Mouse (Mus musculus): ENCODE data around the gene Tmem126a. TPM values are rescaled to one million over a fixed set of nuclear protein-coding genes. Genes with fewer than 3 reads are reported as not detected.
A peak's percentile ranks its signal among the peaks of the same experiment; 100 is the strongest.

The Tmem126a gene
- 10 to 100 TPM; 90.6 to 97.2 TPM for total RNA-seq (2021)
- long read RNA-seq, experiment 1, transcript Tmem126a-201 (5 exons, 799 nt), result major isoform, 153 of 179 reads
- long read RNA-seq, experiment 1, transcript Tmem126a-202 (5 exons, 756 nt), result minor isoform, 12 of 179 reads
- long read RNA-seq, experiment 1, partial matches to known transcripts, result 8 of 179 reads
- long read RNA-seq, experiment 1, other reads (novel, unspliced or antisense), result 4 of 179 reads
- long read RNA-seq, experiment 2, transcript Tmem126a-202 (5 exons, 756 nt), result minor isoform, 5 of 103 reads
- long read RNA-seq, experiment 2, transcript Tmem126a-201 (5 exons, 799 nt), result major isoform, 91 of 103 reads
- long read RNA-seq, experiment 2, partial matches to known transcripts, result 5 of 103 reads
- long read RNA-seq, experiment 2, other reads (novel, unspliced or antisense), result 1 of 103 reads

DNA sequence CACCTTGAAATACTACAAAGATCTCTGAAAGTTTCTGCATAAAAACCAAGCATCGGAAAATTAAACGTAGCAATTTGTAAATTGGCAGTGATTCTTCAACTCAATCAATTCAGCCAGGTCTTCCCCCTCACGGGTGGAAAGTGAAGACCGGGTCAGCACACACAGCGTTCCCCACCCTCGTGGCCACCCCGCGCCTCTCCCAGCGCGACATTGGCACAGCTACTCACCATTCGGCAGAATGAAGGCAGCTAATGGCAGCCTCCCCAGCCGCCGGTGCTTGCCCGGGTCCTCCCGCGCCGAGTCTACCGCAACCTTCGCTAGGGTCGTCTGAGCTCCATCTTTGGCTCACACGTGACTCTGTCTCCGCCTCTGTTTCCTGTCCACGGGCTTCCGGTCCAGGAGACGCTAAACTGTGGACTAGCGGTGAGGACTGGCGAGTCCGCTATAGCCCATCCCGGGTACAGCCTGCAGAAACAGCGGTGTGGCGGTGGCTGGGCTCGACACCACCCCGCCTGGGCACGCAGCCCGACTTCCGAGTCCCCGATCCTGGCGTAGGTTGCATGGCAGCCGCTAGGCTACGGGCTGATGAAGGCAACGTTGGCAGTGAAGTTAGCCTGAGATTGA, at the start of gene Tmem126a:
Gene Tmem126a, minus strand, starts transcription at position 385 of the 624 bp plus-strand sequence.
- peak; percentile 84 for DNase-seq

DNA sequence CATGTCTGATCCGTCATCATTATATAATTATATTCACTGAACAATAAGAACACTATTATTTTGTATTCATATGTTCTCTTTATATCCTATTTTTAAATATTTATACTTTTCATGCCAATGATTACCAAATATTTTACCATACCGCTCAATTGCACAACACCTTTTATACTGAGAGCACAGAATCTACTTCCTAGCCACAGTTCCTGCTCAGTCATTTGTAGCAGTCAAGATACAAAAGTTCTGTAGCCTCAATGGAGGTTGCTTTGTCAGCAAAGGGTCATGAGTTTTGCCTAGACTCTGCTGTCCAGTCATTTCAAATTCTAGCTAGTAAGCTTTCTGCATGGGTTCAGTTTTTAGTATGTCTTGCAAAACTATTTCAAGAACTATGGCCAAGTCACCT, 25.6 kb upstream of the Tmem126a start:
- DNase-seq, result no peak

DNA sequence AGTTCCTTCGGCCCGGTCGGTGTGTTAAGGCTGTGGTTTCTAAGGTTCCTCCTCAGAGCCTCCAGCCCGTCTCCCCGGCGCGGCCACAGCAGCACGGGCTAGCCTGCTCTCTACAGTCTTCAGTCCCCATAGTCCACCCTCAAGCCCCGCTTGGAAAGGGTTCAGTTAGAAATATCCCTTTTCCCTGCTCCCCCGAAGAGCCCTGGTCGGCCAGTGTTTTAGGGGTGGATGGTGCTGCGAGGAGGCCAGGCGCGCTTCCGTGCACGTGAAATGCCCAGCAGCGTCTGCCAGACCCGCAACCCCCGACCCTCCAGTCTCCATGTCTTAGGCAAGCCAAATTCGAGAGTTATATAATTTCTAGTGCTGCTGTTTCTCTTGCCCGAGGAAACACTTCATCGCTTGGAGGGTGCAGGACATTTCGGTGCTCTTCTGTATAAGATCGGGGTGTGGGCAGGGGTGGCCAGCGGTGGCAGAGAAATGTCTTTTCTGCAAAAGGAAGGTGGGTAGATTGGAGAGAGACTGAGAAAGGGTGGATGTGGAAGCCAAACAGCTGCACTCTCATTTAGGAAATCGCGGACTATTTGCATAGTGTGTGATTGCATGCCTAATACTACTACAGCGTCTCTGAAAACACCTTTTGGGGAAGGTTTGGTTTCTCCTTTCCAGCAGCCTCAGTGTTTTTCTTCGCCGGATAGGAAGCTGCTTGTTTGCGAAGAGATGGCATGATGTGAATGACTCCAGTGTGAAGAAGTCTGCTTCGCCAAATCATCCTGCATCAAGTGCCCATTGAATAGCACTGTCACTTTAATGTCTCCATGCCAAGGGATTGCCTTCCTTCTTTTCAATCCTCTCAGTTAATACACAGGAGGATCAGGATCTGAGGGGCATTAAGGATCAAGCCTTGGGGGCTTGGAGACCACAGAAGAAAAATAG, 19.6 kb upstream of the Tmem126a start, which contains the start of gene Dlg2:
Gene Dlg2, plus strand, starts transcription at position 360 of the 933 bp plus-strand sequence.
- no peak for DNase-seq

DNA sequence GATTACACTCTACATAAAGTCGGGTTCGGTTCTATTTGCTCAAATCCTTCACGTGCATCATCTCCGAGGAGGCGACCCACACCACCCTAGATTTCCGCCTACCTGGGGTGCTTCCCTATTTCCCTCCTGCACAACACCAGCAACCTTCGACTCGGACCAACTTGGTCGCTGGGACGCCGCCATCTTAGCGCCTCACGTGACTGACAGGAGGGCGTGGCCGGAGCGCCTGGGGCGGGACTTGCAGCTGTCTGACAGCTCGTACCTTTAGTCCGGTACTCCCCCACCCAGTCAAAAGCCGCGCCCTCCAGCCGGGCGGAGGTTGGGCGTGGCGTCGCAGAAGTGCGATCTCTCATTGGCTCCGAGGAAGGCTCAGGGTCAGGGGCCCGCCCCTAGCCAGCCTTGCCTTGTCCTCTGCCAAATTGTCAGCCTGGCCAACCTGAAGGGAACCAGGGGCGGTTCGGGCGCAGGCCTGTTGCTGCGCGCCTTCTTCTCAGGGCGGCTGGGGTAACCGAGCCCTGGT, 18.8 kb upstream of the Tmem126a start, which contains the start of gene Tmem126b:
Gene Tmem126b, minus strand, starts transcription at position 209 of the 520 bp plus-strand sequence.
- peak; percentile 100 for DNase-seq

DNA sequence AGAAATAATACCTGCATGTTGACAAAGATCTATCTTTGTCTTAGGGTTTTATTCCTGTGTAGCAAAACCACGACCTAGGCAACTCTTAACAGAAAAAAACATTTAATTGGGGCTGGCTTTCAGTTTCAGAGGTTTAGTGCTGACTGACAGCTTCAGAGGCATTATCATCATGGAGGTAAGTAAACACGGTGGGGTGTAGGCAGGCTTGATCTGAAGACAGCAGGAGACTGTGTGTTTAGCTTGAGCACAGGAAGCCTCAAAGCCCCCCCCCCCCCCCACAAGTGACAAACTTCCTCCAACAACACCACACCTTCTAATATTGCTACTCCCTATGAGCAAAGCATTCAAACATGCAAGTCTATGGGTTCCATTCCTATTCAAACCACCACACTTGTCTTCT, 16.5 kb upstream of the Tmem126a start:
- no peak for DNase-seq

DNA sequence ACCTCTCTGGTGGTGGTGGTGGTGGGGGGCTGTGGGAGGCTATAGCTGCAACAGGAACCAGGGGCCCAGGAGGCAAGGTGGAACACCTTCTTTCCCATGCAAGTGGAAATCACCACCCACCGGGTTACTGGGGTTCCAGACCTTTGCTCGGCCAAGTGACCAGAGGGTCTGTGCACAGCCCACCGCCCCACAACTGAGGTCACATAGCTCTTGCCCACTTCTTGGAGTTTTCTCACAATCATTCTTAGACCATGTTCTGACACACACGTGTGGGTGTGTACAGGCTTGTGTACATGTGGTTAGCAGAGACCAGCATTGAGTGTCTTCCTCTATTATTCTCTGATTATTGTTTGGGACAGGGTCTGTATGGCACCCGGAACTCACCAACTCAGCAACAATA, 4.4 kb upstream of the Tmem126a start:
- DNase-seq, result no peak

DNA sequence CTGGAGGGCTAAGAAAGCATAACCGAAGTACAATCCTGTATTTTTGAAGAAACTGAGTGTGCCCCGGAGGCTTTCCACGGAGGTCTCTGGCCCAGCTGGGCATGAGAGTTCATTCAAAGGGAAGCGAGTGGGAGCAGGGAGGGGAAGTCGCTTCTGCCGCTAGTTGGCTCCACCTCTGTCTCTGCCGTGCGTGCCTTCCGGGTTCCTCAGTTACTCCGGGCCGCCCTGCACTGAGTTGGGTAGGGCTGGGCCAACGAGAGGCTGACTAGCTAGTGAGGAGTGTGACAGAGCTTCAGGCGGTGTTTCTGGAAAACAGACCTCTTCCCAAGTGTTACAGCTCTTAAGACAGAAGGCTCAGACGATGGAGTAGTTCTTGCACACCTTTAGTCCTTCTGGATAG, 3.9 kb upstream of the Tmem126a start:
- DNase-seq, result no peak

DNA sequence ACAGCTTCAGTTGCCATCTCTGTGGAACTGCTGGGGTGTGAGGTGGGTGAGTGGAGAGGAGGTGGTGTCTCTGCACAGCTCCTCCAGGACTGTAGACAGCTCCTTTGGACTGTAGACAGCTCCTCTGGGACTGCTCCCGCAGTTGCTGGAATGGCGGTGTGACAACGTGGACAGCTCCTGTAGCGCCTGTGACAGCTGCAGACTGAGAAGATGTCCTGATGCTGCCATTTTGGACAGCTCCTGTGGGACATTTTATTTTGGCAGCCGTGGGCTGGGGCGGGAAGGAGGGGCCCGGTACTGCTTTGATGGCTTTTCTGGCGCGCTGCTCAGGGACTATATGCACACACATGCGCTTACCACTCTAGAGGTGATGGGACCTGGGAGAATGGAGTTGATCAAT, 3.3 kb upstream of the Tmem126a start:
- no peak for DNase-seq

DNA sequence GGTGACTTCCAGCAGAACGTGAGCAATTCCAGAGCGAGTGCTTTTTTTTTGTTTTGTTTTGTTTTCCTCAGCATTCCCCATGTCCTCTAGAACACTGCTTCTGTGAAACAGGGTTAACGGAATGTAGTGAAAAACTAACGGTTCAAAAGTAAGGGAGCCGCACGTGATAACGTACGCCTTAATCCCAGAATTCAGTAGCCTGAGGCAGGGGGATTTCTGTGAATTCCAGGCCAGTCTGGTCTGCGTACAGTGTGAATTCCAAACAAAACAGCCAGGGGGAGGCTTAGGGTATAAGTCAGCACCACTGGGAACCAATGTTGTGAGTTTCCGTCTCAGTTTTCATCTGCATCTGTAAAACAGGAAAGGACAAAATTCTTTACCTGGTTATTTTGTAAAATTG, 488 bp upstream of the Tmem126a start:
- DNase-seq, result no peak

DNA sequence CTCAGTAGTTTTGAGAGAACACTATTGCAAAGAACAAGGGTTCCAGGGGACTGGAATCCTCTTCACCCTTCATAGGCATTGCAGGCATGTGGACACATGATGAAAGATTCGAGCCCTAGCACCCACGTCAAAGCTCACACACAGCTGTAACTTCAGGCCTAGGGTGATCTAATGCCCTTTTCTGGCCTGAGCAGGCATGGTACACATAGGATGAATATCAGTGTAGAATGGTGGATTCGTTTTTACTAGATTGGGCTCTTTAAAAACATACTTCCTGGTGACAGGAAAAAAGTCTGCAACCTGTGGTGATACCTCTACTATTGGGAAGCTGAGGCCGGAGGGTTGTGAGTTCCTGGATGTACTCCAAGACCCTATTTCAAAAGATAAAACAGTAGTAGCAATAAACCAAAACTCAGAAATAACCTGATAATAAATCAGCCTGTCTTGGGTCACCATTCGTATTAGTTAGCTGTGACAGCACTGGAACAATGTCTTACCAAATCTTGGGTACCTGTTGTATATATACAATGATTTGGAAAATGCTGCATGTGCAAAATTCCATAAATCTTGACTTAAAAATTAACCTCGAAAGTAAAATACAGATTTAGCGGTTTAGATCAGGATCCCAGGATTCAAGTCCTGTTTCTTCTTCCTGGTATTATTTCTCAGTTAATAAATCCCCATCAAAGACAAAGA, 732 bp downstream of the Tmem126a start:
- DNase-seq, result no peak

DNA sequence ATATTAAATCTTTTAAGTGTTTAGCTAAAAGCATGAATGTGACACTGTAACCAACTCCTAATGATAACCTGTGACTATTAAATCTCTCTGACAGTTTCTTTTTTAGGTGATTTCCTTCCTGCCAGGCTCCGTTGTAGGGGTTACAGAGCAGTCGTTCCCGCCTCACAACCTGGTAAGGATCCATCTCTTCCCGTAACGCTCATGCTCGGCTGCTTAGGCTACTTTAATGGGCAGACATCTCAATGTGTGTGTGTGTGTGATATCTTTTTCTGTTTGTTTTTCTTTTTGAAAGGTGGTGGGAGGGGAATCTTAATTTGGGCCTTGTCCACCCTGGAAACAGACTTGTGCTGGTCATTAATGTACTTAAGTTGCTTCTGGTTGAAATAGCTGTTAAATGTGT, 12.8 kb downstream of the Tmem126a start:
- DNase-seq, result no peak

DNA sequence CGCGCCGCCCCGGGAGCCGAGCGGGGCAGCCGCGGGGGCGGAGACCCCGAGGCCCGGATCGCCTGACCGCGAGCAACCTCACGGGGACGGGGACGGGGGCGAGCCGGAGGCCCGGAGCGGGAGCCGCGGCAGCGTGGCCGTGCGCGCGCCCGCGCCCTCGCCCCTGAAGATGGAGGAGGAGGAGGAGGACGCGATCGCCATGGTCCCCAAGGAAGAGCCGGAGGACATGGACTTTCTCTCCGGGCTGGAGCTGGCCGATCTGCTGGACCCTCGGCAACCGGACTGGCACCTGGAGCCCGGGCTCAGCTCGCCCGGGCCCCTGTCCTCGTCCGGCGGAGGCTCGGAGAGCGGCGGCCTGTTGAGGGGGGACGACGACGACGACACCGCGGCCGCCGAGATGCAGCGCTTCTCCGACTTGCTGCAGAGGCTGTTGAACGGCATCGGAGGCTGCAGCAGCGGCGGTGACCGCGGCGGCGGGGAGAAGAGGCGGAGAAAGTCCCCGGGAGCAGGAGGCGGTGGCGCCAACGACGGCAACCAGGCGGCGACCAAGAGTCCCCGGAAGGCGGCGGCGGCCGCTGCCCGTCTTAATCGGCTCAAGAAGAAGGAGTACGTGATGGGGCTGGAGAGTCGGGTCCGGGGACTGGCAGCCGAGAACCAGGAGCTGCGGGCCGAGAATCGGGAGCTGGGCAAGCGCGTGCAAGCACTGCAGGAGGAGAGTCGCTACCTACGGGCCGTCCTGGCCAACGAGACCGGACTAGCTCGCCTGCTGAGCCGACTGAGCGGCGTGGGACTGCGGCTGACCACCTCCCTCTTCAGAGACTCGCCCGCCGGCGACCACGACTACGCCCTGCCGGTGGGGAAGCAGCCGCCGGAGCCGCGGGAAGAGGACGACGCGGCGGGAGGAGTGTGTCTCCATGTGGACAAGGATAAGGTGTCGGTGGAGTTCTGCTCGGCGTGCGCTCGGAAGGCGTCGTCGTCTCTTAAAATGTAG, 13.6 kb downstream of the Tmem126a start:
- DNase-seq, result peak; percentile 68

DNA sequence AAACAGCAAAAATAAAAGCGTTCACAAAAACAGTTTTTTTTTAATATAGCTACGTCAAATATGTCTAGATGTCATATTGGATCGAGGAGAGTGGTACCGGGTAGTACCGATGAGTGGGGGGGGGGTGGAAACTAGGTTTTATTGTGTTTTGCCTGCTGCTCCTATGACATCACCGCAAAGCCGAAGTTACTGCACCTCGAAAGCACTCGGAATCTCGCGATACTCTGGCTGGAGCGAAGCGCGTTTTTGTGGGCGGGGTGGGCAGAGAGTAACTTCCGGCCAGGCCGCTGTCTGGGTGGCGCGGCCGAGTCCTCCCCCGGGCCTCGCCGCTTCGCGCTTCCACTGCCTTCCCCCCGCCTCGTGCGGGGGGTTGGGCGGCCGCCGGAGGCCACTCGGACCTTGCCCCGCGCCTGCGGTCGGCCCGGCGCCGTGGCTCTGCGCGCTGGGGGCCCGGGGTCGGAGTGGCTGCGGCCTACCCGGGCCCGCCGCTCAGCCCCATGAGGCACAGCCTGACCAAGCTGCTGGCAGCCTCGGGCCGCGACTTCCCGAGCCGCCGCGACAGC, 14.4 kb downstream of the Tmem126a start, which contains the start of gene Crebzf:
Gene Crebzf, plus strand, starts transcription at position 212 of the 563 bp plus-strand sequence.
- peak; percentile 96 for DNase-seq

DNA sequence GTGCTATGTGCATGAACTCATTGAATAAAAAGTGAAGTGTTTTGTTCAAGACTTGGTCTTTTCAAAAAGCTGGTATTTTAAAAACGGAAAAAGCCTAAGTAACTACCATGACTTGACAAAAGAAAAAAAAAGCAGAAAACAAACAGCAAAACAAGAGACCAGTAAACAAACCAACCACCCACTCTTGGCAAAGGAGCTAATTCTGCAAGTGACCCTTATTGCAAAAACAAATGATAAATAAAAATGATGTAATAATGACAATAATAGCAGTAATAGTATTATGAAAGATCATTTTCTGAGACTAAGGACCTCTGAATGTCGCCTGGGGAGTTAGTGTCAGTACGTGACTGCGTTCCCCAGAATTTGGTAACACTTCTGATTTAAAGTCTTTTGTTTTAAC, 15.0 kb downstream of the Tmem126a start:
- DNase-seq, result no peak

DNA sequence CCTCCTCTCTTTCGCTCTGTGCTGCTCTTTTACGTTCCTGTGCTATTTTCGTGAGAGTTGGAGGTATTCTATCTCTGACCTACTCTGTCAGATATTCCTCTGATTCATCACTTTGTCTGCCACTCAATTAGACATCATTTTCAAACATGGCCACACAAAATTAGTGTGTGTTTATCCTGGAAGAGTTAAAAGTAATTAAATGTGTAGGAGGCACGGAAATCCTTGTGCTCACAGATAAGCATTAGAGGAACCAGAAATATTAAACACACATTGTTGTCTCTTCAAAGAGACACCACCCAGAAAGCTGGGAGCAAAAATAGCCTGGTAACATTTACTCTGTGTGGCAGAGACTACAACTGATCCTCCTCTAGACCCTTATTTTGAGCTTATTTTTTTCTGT, 17.0 kb downstream of the Tmem126a start:
- DNase-seq, result no peak

DNA sequence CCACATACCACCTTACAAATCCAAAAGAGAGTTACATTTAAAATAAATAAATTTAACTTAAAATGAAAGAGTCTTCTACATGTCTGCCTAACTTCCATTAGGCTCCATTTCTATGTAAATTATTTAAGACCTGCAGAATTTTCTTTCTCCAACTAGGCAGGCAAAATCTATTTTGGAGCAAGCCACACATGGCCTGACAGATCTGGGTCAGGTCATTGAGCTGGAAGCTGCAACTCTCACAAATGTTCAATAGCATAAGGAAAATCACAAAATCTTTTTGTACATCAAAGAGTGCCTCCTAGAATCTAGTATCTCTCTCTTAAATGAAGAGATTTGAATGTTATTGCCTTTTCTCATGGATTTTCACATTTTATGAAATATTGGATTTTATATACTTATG, 24.8 kb downstream of the Tmem126a start:
- no peak for DNase-seq

DNA sequence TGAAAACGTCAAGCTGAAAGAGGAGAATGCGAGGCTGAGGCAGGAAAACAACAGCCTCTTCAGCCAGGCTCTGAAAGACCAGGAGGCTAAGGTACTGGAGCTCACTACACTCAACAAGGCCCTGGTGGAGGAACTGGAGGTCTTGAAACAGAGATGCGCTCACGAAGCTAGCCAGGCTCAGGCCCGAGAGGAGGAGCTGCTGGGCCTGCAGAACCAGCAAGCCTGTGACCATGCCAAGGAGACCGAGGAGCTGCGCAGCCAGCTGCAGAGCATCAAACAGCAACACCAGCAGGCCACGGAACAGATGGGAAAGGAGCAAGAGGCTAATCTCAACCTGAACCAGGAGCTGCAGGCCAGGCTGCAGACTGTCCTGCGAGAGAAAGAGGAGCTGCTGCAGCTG, 30.0 kb downstream of the Tmem126a start:
- peak; percentile 17 for DNase-seq

DNA sequence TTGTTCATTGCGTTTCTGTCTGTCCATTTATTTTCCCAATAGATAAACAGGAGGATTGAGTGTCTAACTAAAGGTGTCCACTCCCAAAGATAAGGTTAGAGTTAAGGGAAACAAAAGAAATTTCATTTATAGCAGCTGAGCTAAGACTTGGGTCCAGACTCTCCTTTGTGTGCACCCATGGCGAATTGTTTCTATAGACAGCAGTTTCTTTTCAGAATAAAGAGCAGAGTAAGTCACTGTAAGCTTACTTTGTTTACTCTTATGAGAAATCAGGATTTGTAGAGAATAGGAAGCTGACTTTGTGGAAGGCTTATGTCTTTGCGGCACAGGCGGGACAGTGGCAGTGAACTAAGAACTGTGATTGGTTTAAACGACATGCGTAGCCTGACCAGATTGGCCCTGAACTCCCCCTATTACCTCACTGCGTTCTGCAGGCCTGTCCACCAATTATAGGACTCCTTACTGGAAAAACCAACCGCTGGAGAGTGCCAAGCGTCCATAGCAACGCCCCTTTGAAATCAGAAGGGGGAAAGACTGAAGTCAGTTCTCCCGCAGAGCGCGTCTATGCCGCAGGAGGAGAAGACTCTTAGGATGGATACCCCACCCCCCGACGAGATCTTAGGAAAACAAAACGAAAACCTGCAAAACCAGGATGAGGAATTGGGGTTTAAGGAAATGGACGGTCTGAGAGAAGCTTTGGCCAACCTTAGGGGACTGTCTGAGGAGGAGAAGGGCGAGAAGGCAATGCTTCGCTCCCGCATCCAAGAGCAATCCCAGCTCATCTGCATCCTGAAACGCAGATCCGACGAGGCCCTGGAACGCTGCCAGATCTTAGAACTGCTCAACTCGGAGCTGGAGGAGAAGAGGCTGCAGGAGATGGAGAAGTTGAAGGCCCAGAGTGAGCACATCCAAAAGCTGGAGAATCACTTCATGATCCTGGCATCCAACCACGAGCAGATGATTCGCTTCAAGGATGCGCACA, 30.7 kb downstream of the Tmem126a start, which contains the start of gene Ccdc89:
Gene Ccdc89, plus strand, starts transcription at position 558 of the 982 bp plus-strand sequence.
- peak; percentile 77 for DNase-seq

Data from gastrocnemius, postnatal 25 days (tissue).